14 mouse cellular contexts compared by ENCODE assay signal in genomic region chr4:56652819-56653218, GRCm38 (mm10).
DNase-seq lines count a peak whose midpoint lies in the region; ATAC-seq lines count a peak whose summit lies in the region.
"Had no signal": no experiment of that assay in that cellular context is flagged by ENCODE, and none has a peak within 500 bp of the region (broad histone marks: within the 10 kb centered on the region; RNA-seq: fewer than 3 reads in every experiment).

No protein-coding gene starts in this region.

- DNase-seq in gastrocnemius, postnatal 25 days, result peak; percentile 22
- DNase-seq in gastrocnemius, postnatal 36 days, result no peak
- no peak for DNase-seq in embryonic facial prominence, embryonic 14.5 days (ENCODE audit: low spot score)
- DNase-seq in heart, postnatal 4 days, result peak; percentile 13
- peak; percentile 46 for DNase-seq in lung, postnatal 25 days (ENCODE audit: low spot score)
- DNase-seq in ovary, postnatal 14 days (ENCODE audit: low spot score), result no peak
- DNase-seq: cerebellum, adult 18-20 months; liver; thymus, postnatal 4 days had no signal

- H3K4me2 ChIP-seq in embryonic facial prominence, embryonic 14.5 days (ENCODE audit: low read depth, low read length), result no peak overlapping the region
- H3K4me2 ChIP-seq in kidney, embryonic 16.5 days (replicated peaks; ENCODE audit: low read depth, low read length), result no peak overlapping the region
- H3K4me2 ChIP-seq: hindbrain, embryonic 15.5 days; kidney, embryonic 15.5 days; neural tube, embryonic 12.5 days had no signal

- H3K9ac ChIP-seq in embryonic facial prominence, embryonic 14.5 days (ENCODE audit: low read depth, low read length), result no peak overlapping the region
- H3K9ac ChIP-seq in kidney, embryonic 16.5 days (replicated peaks; ENCODE audit: low read length), result no peak overlapping the region
- H3K9ac ChIP-seq: hindbrain, embryonic 15.5 days; kidney, embryonic 15.5 days; neural tube, embryonic 12.5 days had no signal

- WGBS in embryonic facial prominence, embryonic 14.5 days, result 62% methylated on average over 5 of the region's 5 CpGs
- 71% methylated on average over 5 of the region's 5 CpGs for WGBS in kidney, embryonic 16.5 days

- no peaks in the 10 kb centered on the region for H3K36me3 ChIP-seq in embryonic facial prominence, embryonic 14.5 days (ENCODE audit: control insufficient read depth, insufficient read depth, low read length)
- no peaks in the 10 kb centered on the region for H3K36me3 ChIP-seq in kidney, embryonic 16.5 days (ENCODE audit: insufficient read depth, low read length)
- H3K36me3 ChIP-seq: hindbrain, embryonic 15.5 days; kidney, embryonic 15.5 days; neural tube, embryonic 12.5 days had no signal

- H3K27me3 ChIP-seq in embryonic facial prominence, embryonic 14.5 days (replicated peaks; ENCODE audit: control insufficient read depth, insufficient read depth, low read length), result no peaks in the 10 kb centered on the region
- no peaks in the 10 kb centered on the region for H3K27me3 ChIP-seq in kidney, embryonic 16.5 days (ENCODE audit: insufficient read depth, low read length)
- H3K27me3 ChIP-seq: hindbrain, embryonic 15.5 days; kidney, embryonic 15.5 days; neural tube, embryonic 12.5 days had no signal

- no peak overlapping the region for H3K4me3 ChIP-seq in embryonic facial prominence, embryonic 14.5 days (ENCODE audit: low read depth, low read length)
- no peak overlapping the region for H3K4me3 ChIP-seq in kidney, embryonic 16.5 days (ENCODE audit: low read length)
- H3K4me3 ChIP-seq: hindbrain, embryonic 15.5 days; kidney, embryonic 15.5 days; neural tube, embryonic 12.5 days had no signal

- peaks cover 12% of the 10 kb centered on the region; the same call in 1 of the 2 replicates for H3K4me1 ChIP-seq in embryonic facial prominence, embryonic 14.5 days (ENCODE audit: control insufficient read depth, insufficient read depth, low read length)
- H3K4me1 ChIP-seq in kidney, embryonic 16.5 days (ENCODE audit: insufficient read depth, low read length), result no peaks in the 10 kb centered on the region
- H3K4me1 ChIP-seq: hindbrain, embryonic 15.5 days; kidney, embryonic 15.5 days had no signal

- intact Hi-C loops in gastrocnemius, postnatal 36 days (cut with DNase I), result no loop called here

- no peak for ATAC-seq in embryonic facial prominence, embryonic 14.5 days (ENCODE audit: low read depth)
- no peak for ATAC-seq in kidney, embryonic 16.5 days (ENCODE audit: low FRiP score, low TSS enrichment)

- no peaks in the 10 kb centered on the region for H3K9me3 ChIP-seq in embryonic facial prominence, embryonic 14.5 days (ENCODE audit: control insufficient read depth, low read length)
- H3K9me3 ChIP-seq in kidney, embryonic 16.5 days (ENCODE audit: low read length), result no peaks in the 10 kb centered on the region
- H3K9me3 ChIP-seq: hindbrain, embryonic 15.5 days; kidney, embryonic 15.5 days; neural tube, embryonic 12.5 days had no signal

- peak overlapping the region; percentile 44; the same call in 1 of the 2 replicates for H3K27ac ChIP-seq in embryonic facial prominence, embryonic 14.5 days (replicated peaks; ENCODE audit: low read depth, low read length)
- H3K27ac ChIP-seq in kidney, embryonic 16.5 days (ENCODE audit: low read length), result no peak overlapping the region
- H3K27ac ChIP-seq: hindbrain, embryonic 15.5 days; kidney, embryonic 15.5 days; neural tube, embryonic 12.5 days; stomach, postnatal 0 days had no signal

Comparison
In these comparisons a context has a peak if more than half of its experiments do, and no peak if none do; other contexts are left out.
1. DNase-seq: peak in gastrocnemius, postnatal 25 days (single experiment), heart, postnatal 4 days (single experiment) and lung, postnatal 25 days (single experiment); none in gastrocnemius, postnatal 36 days (0 of 2), embryonic facial prominence, embryonic 14.5 days (single experiment) and ovary, postnatal 14 days (single experiment).